Mouse (Mus musculus) retina, postnatal 7 days (tissue): Measurements from ENCODE around the gene Kel.

Experiments used
- DNase-seq: peaks from one replicate; pipeline ENCODE4 v3.0.0-alpha.2; 2012; ENCODE audit warnings: low read depth, low spot score

The Kel gene

DNA sequence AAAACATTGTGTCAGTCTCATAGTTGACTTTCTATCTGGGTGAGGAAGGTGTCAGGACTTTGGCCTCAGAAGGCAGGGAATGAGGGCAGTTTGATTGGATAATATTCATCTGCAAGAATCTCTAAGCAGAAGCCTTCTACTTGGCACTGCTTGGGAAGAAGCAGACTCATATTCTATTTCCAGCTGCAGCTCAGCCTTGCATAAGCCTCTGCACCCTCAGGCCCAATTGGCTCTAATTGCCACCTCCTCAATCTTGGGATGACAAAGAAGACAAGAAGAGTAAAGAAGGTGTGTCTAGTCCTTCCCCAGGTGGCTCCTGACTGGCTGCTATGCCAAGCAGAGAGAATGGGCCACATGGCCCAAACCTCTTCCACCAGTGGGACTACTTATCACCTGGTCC lies 57.5 kb downstream of the Kel start:
- DNase-seq = no peak

DNA sequence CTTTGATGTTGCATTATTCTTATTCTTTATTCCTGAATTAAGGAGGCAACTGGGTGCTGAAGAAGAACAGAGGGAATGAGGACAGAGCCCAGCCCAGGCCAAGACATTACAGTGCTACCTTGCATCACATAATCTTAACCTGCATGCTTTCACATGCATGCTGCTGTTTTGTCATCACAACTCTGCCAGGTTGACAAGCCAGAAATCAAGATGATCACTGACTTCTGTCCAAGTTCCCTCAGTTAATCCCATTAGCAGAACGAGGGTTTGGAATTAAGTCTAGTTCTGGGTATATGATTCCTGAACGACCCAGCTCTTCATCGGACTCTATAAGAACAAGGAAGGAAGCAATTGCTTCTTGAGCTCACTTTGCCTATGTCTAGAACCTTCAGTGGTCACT lies 57.9 kb downstream of the Kel start:
- no peak for DNase-seq

DNA sequence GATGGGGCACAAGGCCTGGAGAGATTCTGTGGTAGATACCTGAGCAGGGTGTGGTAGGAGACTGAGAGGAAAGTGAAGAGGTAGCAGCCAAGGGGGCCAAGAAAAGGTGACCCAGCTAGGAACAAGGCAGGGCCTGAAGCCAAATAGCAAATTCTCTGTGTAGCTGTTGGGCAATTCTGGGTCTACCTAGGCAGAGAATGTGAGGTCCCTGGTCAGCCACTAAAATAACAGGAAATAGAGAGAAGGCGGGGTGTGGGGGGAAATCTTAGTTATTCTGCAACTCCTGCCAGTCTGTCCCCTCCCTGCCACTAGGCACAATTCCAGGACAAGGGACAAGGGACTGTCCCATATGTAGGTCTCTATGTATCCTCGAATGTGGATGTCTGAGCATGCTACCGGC lies 60.9 kb downstream of the Kel start:
- no peak for DNase-seq

DNA sequence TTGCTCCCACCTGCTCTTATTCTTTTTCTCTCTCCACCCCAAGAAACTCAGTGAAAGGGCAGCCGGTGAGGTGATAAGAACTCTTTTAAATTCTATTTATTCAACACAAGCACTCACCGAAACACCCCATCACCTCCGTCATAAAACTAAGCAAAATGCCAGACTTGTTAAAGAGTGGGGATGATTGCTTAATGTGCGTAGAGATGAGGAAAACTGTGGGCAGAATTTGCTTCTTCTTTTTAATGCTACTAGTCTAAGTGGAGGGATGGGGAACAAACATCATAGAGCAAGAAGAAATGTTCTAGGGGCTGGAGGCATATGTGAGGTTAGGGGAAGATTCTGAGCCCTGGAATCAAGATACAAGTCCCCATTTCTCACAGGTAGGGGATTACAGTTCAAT lies 61.4 kb downstream of the Kel start:
- DNase-seq = no peak

DNA sequence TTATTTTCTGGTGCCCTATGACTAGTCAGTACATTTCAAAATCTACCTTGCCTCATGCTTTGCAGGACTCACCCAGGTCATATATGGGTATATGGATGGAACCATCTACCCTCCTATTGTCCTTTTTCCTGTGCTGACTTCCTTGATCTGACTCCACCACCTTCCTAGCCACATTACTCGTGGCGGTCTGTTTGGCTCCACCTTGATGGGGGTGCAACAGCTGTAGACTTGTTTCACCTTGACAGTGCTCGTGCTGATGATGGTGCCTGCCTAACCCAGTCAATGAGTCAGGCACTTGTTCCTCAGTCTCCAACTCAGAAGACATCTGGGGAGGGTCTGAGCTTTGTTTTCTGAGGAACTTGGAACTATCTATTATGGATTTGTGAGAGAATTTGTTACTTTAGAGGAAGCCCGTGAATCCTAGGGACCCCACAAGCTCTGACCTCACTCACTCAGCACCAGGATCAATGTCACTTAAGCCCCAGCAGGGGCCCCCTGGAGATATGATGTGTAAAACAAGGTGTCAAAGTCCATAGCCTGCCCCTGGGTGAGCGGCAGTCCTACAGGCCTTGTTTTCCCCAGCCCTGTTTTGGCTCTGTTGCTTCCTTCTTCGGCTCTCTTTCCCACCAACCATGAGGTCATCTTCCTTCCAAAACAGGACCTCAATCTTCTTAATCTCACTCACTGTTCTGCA lies 62.8 kb downstream of the Kel start:
- DNase-seq = no peak

DNA sequence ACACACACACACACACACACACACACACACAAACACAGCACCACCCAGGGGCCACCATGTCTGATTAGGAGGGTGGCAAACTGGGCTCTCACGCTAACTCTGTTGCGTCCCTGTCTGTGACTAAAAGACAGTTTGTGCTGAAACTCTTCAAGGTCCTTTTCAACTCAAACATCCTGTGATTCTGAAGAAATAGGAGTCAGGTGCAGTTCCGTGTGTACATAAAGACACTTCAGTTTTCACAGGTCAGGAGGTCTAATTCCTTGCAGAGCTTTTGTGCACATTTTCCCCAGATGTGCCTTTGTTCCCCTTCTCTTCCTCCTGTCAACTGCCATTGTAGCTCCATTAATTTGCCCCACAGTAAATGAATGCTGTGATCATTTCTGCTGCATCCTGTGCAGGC lies 63.7 kb downstream of the Kel start:
- DNase-seq = no peak

DNA sequence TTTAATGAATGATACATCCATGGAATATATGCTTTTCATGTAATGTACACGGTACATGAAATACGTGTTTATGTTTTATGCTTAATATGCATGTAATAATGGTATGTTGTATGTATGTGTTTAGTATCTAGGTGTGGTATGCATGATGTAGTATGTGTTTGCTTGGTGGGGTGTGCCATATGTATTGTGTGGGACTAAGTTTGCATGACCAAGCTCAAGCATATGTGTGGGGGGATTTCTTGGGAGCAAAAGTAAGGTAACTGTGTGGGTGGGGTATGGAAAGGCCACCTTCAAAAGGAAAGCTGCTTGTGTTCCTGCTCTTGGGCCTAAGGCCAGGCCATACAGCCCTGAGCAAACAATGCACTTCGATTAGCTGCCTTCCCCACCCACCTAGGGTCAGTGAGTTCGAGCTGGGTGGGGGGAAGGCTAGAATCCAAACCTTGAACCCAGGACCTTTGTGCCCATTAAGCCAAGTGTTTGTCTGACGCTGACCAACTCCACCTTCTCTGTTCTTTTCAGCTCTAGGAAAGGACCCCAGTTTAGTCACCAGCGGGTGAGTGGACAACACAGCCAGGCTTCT lies 66.1 kb downstream of the Kel start:
- no peak for DNase-seq

DNA sequence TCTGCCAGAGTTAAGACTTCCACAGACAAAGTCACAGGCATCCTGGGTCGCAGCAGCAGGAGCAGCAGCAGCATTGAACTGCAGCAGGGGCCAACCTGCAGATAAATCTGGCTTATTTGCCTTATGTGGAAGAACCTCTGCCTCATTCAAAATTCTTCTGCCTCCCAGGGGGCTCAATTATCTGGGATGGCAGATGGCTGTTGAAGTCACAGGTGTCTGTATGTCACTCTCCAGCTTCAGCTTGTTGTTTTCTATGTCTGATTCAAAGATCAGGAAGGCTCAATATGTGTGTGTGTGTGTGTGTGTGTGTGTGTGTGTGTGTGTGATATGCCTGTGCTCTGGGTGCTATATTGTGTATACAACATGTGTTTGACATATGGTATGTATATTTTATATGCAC lies 66.7 kb downstream of the Kel start:
- no peak for DNase-seq
